Mouse (Mus musculus) heart, postnatal 4 days (tissue): Measurements from ENCODE around the gene Dpf3. TPM values are rescaled to one million over a fixed set of nuclear protein-coding genes. Genes with fewer than 3 reads are reported as not detected.

Source experiments
- DNase-seq: peaks from one replicate; pipeline ENCODE4 v3.0.0; 2021
- total RNA-seq, 2 experiments: library from RNA; stranded (reverse); gene quantifications; 2 replicates each; pipeline ENCODE4 v1.2.3; 2021

The Dpf3 gene
- total RNA-seq, 2 experiments from 2014 or later: 19.6 to 20.2 TPM

DNA sequence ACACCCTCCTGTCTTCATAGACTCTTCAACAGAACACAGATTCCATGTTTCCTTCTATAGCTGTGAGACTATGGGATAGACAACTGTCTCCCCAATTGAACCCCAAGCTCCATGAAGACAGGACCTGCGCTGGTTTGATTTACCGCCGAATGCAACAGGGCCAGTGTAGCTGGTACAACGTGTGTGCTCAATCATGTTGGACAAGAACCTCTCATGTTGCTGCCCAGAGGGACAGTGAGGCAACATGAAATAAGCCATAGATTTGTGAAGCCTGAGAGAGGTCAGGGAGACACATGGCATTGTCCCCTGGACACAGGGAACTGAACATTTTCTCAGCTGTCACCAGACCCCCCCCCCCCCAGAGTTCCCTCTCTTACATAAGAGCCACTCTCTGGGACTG, 21.5 kb downstream of the Dpf3 start:
- no peak for DNase-seq

DNA sequence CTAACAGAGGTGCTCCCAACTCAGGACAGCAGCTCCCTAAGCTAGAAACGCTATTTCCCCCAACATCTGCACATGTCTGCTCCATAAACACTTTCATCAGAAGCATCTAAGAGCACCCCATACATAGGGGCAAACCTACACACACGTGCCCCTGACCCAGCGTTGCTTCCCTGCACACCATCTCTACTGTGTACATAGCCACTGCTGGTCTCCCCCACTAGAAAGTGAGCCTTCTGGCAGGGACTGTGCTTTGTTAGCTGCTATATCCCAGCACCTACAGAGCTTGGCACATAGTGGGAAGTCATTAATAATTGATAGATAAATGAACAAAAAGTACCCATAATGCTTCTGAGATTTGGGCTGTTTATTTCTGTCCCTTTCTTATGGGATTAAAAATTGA, 27.2 kb downstream of the Dpf3 start:
- DNase-seq: no peak

DNA sequence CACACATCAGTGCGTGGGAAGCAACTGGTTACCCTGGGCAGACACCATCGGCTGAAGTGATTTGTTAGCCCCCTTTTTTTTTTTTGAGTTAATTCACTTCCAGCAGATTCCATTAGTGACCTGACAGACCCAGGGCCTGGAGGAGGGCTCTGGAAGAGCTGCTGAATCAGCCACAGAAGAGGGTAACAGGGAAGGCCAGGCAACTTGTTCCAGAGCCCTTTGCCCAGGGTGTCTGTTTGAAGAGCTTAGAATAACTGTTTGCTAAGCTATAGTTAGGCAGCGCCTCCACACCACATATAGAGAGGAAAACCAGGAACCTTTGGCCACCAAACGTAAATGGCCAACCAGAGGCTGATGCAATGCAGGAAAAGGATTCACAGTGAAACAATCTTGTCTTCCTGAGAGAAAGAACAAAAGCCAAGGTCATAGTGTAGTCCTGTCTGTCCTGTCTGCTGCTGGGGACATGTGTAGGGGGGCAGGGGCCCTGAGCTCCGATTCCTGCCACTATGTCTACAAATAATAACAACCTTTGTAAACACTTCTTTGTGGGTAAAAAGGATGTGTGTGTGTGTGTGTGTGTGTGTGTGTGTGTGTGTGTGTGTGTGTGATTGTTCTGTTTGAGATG, 32.7 kb downstream of the Dpf3 start:
- no peak for DNase-seq

DNA sequence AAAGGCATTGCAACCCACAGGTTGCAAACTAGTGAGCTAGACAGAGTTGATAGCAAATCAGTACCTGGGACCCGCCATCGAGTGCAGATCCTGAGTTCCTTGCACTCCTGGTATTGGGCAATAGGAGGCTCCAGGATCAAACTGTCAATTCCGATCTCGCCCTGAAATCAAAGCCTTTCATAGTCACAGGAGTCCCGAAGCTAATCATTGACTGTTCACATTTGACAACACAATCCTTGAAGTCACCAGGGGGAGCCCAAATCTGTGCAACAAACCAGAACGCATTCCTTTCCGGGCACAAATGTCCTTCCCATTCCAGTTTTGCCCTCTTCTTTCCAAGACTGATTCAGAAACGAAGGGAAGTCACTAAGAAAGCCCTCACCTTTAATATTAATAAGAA, 35.7 kb downstream of the Dpf3 start:
- DNase-seq: no peak

DNA sequence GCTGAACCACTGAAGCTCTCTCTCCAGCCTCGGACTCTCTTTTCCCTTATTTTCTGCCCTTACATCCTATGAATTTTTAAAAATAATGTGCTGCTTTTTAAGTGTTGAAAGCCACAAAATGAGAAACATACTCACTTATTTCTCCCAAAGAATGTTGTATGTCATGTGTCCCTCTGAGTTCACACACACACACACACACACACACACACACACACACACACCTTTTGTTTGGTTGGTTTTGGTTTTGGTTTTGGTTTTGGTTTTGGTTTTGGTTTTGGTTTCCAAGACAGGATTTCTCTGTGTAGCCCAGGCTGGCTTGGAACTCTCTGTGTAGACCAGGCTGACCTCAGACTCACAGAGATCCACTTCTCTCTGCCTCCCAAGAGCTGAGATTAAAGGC, 37.0 kb downstream of the Dpf3 start:
- DNase-seq: no peak

DNA sequence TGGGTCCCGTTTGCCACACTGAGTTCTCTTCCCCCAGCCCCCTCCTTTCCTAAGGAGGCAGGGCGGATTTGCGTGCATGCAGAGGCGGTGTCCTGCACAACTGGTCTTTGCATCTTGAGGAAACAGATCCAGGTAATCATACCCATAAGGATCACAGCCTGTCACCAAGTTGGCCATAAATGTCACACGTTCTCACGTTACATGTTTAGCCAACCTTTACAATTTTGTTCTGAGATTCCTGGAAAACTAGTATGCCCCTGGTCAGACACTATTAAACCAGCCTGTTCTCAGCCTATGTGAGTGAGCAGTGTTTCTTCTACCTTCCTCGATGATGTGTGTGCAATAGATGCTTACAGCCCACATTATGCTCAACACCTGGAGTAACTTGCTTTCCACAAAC, 38.3 kb downstream of the Dpf3 start:
- no peak for DNase-seq

DNA sequence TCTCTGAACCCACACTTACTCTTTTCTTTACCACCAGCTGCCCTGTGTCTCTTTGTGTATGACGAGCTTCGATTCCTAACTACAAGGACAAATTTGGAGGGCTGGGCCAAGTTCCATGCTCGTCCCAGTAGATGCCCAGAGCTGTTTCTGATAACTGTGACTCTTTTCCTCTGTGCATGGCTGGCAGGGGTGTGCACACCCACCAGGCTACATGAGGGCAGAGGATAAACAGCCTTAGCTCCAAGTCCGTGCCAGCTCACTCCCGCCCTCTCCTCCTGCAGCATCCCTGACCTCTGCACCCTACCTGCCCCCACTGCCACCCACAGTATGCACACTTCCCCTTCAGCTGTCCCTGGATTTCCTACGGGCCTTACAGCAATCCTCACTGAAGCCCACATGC, 41.9 kb downstream of the Dpf3 start:
- DNase-seq: no peak

DNA sequence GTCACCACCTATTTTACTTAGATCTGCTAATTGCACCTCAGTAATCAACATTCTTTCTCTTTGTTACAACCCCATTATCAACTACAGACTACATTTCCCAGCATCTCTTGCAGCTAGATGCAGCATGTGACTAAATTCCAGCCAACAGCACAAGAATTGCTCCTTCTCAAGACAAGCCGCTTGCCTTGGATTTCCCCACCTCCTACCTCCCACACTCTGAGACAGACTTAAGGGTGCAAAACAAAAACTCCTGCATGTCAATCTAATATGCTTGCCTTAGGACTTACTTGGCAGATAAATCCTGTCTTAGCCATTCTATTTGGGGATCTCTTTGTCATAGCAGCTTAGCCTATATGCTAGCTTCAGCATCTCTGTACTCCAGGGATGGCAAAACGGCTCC, 43.1 kb downstream of the Dpf3 start:
- no peak for DNase-seq

DNA sequence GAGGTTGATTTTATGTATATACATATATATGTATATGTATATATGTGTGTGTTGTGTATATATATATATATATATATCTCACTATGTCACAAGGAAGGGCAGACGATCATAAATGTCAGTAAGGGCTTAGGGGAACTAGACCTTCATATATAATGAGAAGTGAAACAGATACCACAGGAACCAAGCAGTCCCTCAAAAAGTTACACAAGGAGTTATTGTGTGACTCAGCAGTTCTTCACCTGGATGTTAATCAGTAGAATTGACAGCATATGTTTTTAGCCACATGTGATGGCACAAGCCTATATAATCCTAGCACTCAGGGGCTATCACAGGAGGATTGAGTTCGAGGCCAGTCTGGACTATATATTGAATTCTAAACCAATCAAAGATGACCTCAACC, 49.5 kb downstream of the Dpf3 start:
- no peak for DNase-seq

DNA sequence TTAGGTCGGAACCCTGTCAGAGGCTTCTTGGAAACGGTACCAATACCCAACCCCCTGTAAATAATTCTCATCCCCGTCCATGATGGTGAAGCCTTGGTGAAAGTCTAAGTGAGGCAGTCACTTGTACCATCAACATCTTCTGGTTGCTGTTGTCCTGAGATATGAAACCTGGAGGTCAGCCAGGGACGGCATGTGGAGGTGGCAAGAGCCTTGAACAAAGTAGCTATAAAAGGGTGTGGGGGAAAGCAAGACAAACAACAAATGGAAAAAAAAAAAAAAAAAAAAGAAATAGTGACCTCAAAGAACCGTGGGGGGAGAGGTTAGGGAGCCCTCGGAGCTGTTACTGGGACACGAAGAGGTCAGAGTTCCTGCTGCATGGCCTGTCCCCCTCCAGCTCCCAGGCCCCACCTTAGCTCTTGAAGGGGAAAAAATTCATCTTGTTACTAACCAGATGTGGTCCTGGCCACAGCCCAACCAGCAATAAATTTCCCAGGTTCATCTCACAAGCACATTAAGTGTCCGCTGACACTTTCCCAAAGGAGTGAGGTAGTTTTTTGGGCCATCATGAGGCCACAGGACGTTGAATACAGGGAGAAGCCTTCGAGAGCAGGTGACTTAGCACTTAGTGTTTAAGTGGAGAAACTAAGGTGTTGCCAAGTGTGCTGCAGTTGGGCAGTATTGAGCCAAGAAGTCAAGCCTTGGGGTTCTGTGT, 53.4 kb downstream of the Dpf3 start:
- no peak for DNase-seq

DNA sequence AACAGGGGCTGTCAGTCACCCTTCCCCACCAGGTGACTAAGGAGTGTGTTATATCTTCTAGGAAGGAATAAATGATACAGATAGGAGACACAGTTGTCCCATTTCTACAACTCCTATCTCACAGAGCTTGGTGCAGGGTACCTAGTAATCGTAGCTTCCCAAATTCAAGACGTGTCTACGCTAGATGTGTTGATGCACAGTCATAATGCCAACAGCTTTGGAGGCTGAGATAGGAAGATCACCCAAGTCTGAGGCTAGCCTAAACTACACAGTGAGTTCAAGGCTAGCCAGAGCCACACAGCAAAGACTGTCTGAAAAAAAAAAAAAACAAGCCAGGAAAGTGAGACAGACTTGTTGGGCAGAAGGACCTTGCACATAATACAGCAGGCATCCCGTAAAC, 54.1 kb downstream of the Dpf3 start:
- no peak for DNase-seq

DNA sequence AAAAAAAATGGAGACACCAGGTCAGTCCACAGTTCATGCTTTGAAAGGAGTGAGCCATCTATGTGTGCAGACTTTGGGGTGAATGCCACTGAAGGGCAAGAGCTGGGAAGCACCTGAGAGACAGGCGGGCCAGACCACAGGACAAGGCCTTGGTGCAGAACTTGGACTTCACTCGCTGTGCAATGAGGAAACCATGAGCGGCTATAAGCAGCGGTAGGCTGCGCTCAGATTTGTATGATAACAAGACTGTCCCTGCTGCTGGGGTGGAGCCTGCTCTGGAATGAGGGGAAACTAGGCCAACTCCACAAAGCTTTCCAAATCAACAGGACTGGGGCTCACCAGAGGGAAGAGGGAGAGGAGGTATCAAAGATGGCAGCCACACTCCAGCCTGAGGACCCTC, 57.3 kb downstream of the Dpf3 start:
- DNase-seq: no peak

DNA sequence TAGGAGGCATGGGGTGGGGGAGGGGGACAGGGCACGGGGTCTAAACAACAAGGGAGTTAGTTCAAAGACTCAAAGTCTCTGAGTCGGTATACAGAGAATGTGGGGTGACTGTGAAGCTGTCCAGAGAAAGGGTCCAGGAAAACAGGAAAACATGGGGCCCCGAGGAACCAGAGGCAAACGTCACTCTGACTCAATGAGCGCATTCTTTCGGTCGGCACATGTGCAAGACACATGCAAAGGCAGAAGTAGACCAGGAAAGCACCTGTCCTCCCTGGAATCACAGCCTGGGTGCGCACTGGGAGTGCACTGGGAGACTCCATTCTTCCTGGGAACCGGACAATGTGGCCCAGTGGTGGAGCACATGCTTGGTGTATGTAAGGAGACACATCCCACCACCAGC, 59.5 kb downstream of the Dpf3 start:
- no peak for DNase-seq

DNA sequence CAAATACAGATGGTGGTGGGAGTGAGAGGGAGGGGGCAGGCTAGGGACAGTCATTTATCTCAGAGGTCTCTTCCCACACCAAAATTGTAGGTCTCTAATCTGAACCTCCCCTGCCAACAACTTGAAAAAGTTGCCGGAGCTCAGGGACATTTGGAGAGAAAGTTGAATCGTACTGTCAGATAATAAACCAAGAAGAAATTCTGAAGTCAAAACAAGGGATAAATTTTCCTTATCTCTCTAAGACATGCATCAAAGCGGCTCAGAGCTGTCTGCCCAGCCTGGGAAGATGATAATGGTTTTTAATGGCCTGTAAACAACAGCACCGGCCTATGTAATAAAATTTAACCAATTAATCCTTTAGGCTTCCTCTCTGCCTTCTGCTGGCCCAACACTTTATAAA, 59.9 kb downstream of the Dpf3 start:
- DNase-seq: no peak

DNA sequence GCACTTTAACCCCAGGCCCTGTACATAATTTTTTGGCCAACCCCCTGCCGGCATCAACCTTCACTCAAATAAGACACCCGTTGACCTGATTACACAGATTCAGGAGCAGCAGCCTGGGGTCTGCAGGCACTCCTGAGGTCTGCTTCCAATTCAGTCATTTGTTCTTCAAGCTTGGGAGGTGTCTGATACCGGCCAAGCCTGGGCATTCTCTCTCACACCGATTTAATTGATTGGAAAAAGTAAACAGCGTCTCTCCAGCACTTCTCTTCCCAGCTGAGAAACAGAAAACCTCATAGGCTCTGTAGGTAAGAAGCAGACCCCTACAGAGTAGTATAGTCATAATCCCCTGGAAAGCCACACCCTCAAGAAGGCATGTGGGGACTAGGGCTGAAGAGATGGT, 61.2 kb downstream of the Dpf3 start:
- no peak for DNase-seq

DNA sequence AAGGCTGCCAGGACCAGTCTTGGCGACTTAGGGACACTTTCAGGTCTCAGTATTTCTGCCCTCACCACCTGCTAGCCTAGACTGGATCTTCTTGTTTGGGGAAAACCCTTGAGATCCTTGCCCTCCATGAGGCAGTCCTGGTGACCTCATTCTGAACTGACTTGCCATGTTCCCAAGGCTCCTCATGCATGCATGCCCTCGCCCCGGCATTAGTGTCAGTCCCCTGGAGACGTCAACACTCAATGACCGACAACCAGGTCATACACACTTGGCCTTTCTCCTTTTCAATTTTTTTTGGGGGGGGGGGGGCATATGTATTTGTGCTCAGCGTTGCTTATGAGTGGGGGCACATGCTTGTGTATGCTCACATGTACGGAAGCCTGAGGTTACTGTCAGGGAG, 61.8 kb downstream of the Dpf3 start:
- no peak for DNase-seq

DNA sequence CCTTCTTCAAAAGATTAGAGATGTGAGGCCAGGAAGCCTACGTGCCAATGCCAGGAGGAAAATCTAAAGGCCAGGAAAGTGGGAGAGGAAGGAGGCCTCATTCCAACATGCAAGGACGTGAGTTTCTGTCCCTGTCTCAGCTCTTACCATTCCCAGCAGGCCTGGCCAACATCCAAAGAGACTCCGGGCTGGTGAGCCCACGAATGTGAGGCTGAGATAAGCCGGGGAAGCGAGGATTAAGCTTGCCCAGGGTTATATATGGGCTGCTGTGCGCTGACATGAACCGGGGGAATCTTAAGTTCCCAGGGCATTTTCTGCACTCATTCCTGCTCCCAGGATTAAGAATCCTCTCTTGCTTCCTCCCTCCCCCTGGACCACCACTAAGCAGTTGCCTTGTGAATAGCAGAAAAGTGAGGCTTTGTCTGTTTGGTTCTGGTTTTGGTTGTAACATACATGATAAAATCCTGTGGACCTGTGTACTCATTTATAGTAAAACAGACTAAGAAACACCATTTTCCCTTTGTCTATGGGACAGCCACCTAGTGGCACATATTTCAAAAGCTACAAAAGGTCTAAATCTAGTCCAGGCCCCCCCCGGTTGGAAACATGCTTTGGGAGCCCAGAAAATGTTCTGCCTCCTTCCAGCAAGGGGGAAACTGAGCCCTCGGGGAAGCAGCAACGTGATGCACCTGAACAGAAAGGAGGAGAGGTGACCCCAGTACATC, 62.6 kb downstream of the Dpf3 start:
- peak; percentile 81 for DNase-seq

DNA sequence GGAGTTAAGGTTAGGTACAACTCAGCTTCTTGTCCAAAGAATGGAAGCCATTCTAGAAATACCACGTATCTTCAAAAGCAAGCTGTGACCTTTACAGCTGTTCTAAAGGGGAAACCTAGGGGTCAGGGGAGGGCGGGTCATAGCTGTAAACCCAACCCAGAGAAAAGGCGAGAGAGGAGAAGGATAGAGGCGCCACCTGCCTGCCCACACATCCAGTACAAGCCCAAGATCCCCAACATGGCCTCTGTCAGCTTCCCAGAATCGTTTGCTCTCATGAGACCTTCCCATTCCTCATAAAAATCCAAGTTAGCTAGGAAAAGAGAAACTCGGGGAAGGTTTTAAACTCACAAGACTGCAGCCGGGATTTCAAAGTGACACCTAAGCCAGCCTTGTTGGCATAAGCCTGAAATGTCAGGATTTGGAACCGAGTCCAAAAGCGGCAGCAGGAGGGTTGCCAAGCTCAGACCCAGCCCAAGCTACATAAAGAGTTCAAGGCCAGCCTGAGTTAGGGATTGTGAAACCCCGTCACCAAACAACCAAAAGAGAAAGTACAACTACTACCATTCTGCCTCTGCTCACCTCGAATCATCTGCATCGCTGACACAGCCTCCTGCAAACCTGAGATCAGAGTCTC, 63.3 kb downstream of the Dpf3 start:
- DNase-seq: peak; percentile 32

DNA sequence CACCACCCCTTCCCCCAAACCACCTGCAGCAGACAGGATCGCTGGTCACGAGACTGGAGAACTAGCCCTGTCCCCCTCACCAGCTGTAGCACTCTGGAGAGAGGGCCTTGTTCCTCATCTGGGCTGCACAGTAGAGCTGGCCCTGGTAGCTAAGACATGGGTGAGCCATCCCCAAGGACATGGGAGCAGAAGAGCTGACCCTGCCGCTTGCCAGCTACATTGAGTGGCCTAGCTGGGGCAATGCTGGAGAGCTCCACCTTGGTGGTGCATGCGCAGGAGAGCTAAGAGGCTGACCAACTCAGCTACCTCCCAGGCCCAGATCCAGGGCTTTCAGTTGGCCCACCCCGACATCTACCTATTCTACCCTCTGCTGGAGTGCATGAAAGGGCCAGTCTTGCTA, 67.2 kb downstream of the Dpf3 start:
- no peak for DNase-seq

DNA sequence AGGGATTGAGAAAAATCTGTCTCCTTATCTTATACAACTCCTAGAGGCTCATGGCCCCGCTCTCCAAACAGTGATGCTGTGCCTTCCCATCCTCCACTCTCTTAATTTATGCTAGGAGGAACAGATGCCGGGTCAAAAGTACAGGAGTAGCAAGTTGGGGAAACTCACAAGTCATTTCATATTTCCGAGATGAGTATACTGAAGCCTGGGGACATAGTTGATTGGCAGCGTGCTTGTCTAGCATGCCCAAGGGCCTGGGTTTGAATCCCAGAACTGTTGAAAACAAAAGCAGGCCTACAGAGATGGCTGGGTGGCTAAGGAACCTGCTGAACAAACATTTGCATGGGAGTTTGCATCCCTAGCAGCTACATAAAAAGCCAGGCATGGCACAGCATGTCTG, 72.3 kb downstream of the Dpf3 start:
- DNase-seq: no peak

DNA sequence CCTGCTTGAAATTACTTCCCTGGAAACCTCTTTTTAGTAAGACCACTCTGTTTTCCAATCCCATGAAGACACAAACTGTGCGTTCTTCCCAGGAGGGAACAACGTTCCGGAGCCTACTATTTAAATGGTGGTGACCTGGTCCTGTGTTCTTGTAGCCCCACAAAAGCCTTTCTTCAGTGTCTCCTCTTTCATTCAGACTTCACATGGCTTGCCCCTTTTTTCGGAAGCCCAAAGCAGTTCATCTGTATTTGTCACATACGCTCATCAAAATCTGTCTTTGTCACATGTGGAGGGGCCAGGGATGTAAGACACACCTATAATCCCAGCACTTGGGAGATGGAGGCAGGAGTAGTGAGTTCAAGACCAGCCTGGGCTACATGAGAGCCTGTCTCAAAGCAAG, 73.8 kb downstream of the Dpf3 start:
- DNase-seq: no peak

DNA sequence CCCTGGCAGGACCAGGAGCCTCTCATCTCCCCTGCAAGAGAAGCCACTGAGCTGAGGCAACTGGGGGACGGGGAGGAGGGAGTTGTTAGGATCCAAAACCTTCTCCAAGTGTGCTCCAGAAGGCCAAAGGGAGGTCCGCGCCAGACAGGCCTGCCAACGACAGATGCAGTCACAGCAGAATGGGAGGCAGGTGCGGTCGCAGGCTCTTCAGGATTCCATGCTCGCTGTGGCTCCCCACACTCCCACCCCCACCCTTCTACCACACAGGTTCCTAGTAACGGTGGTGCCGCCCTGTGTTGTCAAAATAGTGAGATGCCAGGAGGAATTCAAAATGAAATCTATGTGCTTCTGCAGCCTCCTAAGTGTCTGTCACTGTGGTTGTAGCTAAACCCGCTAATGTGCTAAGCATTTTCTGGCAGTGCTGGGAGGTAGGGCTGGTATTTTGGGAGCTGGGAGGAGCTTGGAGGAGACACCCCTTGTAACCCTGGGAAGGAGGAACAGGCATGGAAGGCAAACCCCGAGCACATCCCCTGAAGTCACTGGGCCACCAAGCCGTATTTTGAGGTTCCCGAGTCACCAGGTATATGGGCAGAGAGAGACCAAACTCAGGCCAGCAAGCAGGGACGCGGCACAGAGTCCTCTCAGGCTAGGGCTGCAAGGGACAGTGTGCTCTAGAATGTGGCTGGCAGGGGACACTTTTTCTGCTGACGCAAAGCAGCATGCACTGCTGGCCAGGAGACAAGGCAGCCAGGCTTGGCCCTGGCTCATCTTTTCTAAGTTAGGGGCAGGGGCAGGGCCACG, 75.6 kb downstream of the Dpf3 start:
- peak; percentile 68 for DNase-seq

DNA sequence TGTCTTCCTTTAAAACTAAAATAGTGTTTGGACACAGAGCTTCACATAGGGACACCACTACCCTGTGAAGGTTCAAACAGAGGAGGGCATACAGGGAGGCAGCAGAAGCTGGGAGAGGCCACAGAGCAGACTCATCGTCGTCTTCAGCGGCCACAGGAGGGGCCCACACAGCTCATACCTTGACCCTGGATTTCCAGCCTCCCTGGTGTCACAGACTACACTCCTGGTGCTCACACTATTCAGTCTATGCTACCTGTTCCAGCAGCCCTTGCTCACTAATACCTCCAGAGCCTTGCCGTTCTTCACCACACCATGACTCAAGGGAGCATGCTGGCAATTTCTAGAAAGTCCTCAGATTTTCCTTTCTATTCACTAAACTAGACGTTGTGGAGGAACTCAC, 76.5 kb downstream of the Dpf3 start:
- no peak for DNase-seq
